Mouse (Mus musculus) limb, embryonic 10.5 days (tissue): Measurements from ENCODE around the gene Arnt2. TPM values are rescaled to one million over a fixed set of nuclear protein-coding genes. Genes with fewer than 3 reads are reported as not detected.

ENCODE experiments used
- DNase-seq: peaks from one replicate; pipeline ENCODE4 v3.0.0-alpha.2; 2017; ENCODE audit warnings: low spot score
- H3K27ac ChIP-seq: fragments of 300-500 bp; sonication (generic); 2 replicates; pipeline ENCODE4 v1.5.1; 2016; ENCODE audit warnings: mild to moderate bottlenecking
- H3K27me3 ChIP-seq: fragments of 300-500 bp; sonication (generic); 2 replicates; pipeline ENCODE4 v1.6.1; 2016; ENCODE audit warnings: low read depth, mild to moderate bottlenecking; ENCODE audit not compliant: poor library complexity, severe bottlenecking
- H3K36me3 ChIP-seq: fragments of 300-500 bp; sonication (generic); 2 replicates; pipeline ENCODE4 v1.6.1; 2016; ENCODE audit warnings: mild to moderate bottlenecking, moderate library complexity
- H3K4me1 ChIP-seq: fragments of 300-500 bp; sonication (generic); 2 replicates; pipeline ENCODE4 v1.6.1; 2016
- H3K4me3 ChIP-seq: fragments of 300-500 bp; sonication (generic); 2 replicates; pipeline ENCODE4 v1.5.1; 2016; ENCODE audit warnings: mild to moderate bottlenecking, moderate library complexity
- H3K9me3 ChIP-seq: fragments of 300-500 bp; sonication (generic); replicated peaks from 2 replicates; pipeline ENCODE4 v1.6.1; 2016; ENCODE audit warnings: mild to moderate bottlenecking
- WGBS: fragments of 180-500 bp; shearing (Covaris S2); methylation state at CpG from one replicate; pipeline ENCODE4 v1.1.7; 2016; 5-methylcytosine and 5-hydroxymethylcytosine counted together
- polyA plus RNA-seq: library from polyadenylated mRNA; unstranded; fragments of >200 nt; fragmentation: Nextera tagmentation; extraction: Ambion mirVana; gene quantifications from 2 replicates; pipeline ENCODE4 v1.2.1, GENCODE M21; 2016

Gene Arnt2
- polyA plus RNA-seq, 1 experiment from 2014 or later = 18.4 TPM

DNA sequence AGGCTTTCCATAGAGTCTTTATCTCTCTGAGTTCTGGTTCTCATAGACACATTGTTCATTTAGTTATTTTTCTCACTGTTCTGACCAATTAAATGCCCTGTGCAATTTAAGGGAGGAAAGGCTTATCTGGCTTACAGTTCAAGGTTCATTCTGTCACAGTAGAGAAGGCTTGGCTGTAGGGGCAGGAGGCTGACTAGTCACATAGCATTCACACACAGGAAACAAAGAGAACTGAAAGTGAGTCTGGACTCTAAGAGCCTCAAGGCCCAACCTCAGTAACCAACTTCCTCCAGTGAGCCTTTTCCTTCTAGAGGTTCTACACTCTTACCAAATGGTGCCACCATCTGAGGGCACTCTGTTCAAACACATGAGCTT lies 11.3 kb upstream of the Arnt2 start:
- peaks cover 10% of the 10 kb centered on the region for H3K4me1 ChIP-seq
- no peaks in the 10 kb centered on the region for H3K36me3 ChIP-seq
- H3K27ac ChIP-seq = no peak overlapping the region
- no peak overlapping the region for H3K4me3 ChIP-seq
- H3K27me3 ChIP-seq = no peaks in the 10 kb centered on the region
- DNase-seq = peak; percentile 18
- H3K9me3 ChIP-seq = no peaks in the 10 kb centered on the region

DNA sequence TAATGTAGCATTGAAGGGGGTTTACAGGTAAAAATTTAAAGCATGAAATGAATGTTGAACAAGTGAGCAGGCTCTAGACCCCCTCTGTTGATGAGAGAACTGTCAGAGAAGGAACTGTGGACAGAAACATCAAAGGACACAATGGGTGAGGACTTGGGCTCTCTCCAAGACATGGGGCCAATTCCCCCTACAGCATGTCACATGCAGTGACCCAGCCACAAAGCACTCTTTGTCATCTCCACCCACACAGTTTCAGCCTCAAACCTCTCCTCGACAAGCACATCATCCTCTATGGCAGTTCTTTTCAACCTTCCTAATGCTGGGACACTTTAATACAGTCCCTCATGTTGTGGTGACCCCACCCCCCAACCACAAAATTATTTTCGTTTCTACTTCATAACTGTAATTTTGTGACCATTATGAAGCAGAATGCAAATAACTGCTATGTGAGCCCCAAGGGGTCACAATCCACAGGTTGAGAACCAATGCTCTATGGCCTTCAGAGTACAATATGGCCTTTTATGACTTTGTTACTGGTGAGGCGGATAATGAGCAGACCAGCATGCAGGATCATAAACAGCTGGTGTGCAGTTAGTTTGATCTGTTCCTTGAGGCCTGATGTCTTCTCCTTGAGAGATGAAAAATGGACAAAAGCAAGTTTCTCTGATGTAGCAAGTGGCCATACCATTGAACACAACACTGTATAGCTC lies 10.8 kb upstream of the Arnt2 start:
- no peak overlapping the region for H3K4me3 ChIP-seq
- no peak overlapping the region for H3K27ac ChIP-seq
- H3K27me3 ChIP-seq = no peaks in the 10 kb centered on the region
- H3K4me1 ChIP-seq = peaks cover 10% of the 10 kb centered on the region
- H3K9me3 ChIP-seq = no peaks in the 10 kb centered on the region
- H3K36me3 ChIP-seq = no peaks in the 10 kb centered on the region
- WGBS = 80% methylated on average over 3 of the region's 3 CpGs
- DNase-seq = no peak

DNA sequence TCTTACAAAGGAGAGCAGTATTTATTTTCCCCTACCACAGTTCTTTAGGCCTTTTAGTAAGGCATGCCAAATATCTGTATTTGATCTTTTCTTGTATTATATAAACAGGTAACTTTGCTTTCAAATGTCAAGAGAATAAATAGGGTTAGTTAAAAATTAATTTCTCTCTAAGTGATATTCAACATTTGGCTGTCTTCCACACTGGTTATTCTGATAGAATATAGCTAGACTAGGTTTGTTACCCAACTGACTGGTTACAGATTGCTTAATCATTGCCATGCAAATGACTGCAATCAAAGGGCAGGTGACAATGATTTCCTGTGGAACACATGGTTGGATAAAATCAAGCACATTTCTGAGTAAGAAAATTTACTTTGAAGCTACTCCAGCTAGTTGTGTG lies 7.5 kb upstream of the Arnt2 start:
- Histone ChIP-seq H3K4me3 (no peak overlapping the region), H3K36me3 (no peaks in the 10 kb centered on the region), H3K4me1 (no peaks in the 10 kb centered on the region), H3K9me3 (no peaks in the 10 kb centered on the region), H3K27me3 (no peaks in the 10 kb centered on the region), H3K27ac (no peak overlapping the region)
- no peak for DNase-seq

DNA sequence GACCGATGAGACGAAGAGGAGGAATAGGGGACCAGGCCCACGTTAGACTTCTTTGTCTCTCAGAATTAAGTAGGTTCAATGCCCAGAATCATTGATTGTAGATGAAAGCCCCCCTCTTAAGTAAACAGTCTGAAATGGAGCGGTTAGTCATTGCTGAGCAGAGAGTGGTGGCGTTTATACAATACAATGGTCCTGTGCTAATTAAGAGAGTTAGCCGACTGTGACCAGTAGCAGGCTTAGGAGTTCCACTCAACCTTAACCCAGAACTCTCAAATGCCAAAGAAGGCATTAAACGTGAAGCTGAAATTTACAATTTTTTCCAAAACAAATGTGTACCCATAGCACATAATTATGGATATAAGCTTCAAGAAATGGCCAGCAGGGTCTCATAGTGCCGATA lies 2.6 kb upstream of the Arnt2 start:
- peaks cover 3% of the 10 kb centered on the region; the same call in 1 of the 2 replicates for H3K27me3 ChIP-seq
- H3K4me3 ChIP-seq = no peak overlapping the region
- H3K36me3 ChIP-seq = no peaks in the 10 kb centered on the region
- no peaks in the 10 kb centered on the region for H3K9me3 ChIP-seq
- H3K27ac ChIP-seq = no peak overlapping the region
- DNase-seq = no peak
- H3K4me1 ChIP-seq = peaks cover 21% of the 10 kb centered on the region
- 80% methylated on average over 8 of the region's 8 CpGs for WGBS

DNA sequence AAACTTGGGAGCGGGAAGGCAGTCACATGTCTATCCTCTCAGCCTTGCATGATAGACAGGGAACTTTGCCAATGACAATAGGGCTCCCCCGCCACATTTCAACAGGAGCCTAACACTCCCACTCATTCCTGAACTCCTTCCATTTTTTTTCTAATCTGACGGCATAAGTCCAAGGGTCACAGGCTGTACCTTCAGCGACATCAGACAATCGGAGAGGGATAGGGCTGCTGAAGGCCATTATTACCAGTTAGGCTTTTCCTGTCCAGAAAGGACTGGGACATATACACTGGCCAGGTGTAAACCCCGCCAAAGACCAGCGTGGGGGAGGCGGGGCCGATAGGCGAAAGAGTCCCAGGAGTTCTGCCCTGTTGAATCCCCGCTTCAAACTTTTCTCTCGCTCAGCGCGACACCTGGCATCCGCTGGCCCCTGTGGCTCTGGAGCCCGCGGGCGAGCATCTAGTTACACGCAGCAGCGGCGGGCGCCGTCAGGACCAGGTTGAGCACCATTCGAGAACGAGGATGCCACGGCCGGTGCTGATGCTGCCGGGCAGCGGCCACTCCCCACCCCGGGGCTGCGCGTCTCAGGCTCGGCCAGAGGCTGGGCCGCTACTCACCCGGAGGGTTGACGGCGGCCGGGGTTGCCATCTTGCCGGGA lies 608 bp downstream of the Arnt2 start:
- H3K9me3 ChIP-seq = no peaks in the 10 kb centered on the region
- H3K4me3 ChIP-seq = peak overlapping the region; percentile 83
- peak overlapping the region; percentile 99 for H3K27ac ChIP-seq
- peak; percentile 80 for DNase-seq
- H3K27me3 ChIP-seq = peaks cover 3% of the 10 kb centered on the region; the same call in 1 of the 2 replicates
- peaks cover 21% of the 10 kb centered on the region for H3K4me1 ChIP-seq
- peaks cover 9% of the 10 kb centered on the region; the same call in 1 of the 2 replicates for H3K36me3 ChIP-seq
- WGBS = 3% methylated on average over 39 of the region's 39 CpGs

DNA sequence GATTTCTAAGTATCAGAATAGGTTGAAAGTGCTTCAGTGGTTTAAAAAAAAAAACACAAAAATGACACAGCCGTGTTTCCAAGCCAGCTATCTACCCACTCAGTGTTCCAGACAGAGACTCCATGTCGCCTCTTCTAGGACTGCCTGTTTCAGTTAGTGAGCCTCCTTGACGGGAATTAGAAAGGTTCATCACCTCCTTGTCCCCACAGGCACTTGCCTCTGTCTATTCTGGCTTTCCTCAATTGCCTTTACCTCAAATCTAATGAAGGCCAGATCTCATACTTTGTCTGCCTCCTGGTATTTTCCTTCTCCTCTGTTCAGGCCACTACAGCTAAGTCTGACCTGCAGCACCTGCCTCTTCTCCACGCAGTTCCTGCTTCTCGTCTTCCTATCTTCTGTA lies 1.7 kb downstream of the Arnt2 start:
- Histone ChIP-seq H3K9me3 (no peaks in the 10 kb centered on the region), H3K4me3 (peak overlapping the region; percentile 83; the same call in 1 of the 2 replicates), H3K36me3 (peaks cover 9% of the 10 kb centered on the region), H3K4me1 (peaks cover 24% of the 10 kb centered on the region), H3K27me3 (peaks cover 3% of the 10 kb centered on the region; the same call in 1 of the 2 replicates), H3K27ac (0 out of 2 replicates have a peak overlapping the region, but pooled peaks have one; percentile 99)
- WGBS = 91% methylated on average over 5 of the region's 5 CpGs
- no peak for DNase-seq

DNA sequence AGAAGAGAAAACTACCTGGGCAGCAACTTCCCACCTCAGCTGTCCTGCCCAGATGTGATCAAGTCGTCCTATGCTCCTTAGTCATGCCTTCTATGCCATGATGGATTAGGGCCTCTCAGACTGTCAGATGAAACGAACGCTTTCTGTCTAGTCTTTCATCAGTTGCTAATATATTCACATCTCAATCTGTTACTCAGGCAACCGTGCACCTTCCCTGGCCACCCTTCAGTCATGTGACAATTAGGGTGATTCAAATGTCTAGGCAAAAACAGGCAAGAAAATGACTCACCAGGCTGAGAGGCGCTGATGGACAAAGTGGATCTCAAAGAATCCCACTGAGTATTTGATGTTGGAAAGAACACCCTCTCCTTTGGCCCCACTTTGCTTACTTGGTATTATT lies 6.6 kb downstream of the Arnt2 start:
- Histone ChIP-seq H3K9me3 (no peaks in the 10 kb centered on the region), H3K4me3 (no peak overlapping the region), H3K4me1 (peaks cover 13% of the 10 kb centered on the region), H3K36me3 (peaks cover 9% of the 10 kb centered on the region), H3K27ac (no peak overlapping the region), H3K27me3 (no peaks in the 10 kb centered on the region)
- 74% methylated on average over 5 of the region's 5 CpGs for WGBS
- DNase-seq = no peak

DNA sequence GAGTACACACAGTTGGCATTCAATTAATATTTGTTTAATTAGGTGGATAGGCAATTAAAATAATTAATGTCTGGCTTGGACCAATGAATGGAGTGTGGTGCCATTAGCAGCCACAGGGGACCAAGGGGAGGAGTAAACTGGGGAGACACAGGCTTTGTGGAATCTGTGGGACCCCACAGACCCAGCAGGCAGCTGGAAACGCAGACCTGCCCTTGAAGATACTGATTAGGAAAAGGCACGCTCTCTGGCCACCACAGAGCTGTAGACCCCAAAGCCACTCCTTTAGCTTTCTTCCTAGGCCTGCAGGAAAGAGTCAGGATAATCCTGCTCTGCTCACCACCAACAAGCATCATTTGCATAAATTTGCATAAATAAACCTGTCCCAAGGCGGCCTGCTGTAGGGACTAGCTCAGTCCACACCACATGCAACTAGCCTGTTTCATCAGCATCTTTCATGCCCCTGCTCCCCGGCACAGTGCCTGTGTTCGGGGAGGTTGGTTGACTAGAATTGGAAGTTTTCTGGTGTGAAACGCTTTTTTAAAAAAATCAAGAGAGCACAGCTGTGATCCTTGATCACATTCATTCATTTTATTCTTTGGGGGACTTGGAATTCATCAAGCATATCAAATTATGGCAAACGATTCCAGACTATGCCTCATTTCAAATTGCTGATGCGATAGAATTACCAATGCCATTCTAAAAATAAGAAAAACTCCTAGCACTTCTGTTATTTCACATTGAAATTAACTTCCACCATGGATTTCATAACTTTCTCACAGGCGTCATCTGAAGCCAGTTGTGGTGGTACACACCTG lies 8.1 kb downstream of the Arnt2 start:
- 72% methylated on average over 9 of the region's 9 CpGs for WGBS
- Histone ChIP-seq H3K9me3 (no peaks in the 10 kb centered on the region), H3K27ac (no peak overlapping the region), H3K27me3 (no peaks in the 10 kb centered on the region), H3K4me1 (peaks cover 18% of the 10 kb centered on the region), H3K36me3 (peaks cover 6% of the 10 kb centered on the region; the same call in 1 of the 2 replicates), H3K4me3 (no peak overlapping the region)
- DNase-seq = no peak

DNA sequence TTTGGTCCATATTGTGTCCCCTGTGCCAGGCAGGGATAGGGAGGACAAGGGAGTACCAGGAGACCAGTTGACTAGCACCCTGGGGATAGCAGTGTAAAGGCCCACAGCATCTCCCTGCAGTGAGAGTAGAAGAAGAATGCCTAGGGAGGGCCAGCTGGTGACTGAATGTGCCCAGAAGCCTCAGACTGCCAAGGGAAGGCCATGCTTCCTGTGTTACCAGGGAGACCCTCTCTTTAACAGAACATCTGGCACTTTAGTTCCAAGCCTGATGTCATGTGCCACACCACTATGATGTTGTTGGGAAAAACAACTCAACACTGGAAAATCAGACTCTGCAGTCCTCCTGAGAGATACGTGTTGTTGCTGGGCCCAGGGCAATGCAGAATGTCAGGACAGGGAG lies 12.7 kb downstream of the Arnt2 start:
- 73% methylated on average over 1 of the region's 1 CpGs for WGBS
- Histone ChIP-seq H3K4me1 (peaks cover 14% of the 10 kb centered on the region), H3K9me3 (no peaks in the 10 kb centered on the region), H3K27ac (no peak overlapping the region), H3K36me3 (no peaks in the 10 kb centered on the region), H3K27me3 (no peaks in the 10 kb centered on the region), H3K4me3 (no peak overlapping the region)
- no peak for DNase-seq

DNA sequence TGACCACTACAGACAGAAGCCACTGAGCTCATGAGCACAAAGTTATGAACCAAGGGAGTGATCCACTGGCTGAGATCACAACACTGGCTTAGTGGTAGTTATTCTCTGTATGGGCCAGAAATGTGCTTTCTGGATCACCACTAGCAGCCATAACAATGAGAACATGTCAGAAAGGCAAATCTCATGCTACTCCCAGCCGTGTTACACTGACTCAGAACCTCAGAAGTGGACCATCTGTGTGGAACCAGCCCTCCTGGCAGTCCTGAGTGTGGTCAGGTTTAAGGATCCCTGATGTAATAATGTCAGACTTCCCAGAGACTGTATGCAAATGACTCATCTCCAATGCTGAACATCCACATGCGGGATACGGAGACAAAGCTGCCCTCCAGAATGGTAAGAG lies 13.4 kb downstream of the Arnt2 start:
- no peak overlapping the region for H3K27ac ChIP-seq
- H3K4me1 ChIP-seq = peaks cover 12% of the 10 kb centered on the region
- no peaks in the 10 kb centered on the region for H3K9me3 ChIP-seq
- H3K36me3 ChIP-seq = no peaks in the 10 kb centered on the region
- H3K27me3 ChIP-seq = no peaks in the 10 kb centered on the region
- no peak for DNase-seq
- WGBS = 97% methylated on average over 3 of the region's 3 CpGs
- H3K4me3 ChIP-seq = no peak overlapping the region

DNA sequence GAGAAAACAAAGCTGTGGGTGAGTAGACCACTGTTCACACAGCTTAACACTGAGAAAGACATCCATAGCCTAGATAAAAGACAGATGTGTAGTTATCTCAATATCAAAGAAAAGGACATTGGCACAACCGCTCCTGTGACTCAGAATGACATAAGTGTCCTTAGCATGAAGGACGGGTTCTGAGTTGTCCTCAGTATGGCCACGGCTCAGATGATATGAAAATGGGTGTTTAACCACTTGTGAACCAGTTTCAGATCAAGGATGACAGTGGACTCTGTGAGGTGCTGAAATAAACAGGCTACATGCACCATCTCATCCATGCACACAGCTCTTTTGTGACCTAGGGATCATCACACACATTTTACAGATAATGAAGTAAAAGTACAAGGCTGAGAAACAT lies 22.1 kb downstream of the Arnt2 start:
- H3K36me3 ChIP-seq = no peaks in the 10 kb centered on the region
- H3K9me3 ChIP-seq = no peaks in the 10 kb centered on the region
- H3K27ac ChIP-seq = no peak overlapping the region
- H3K27me3 ChIP-seq = no peaks in the 10 kb centered on the region
- 84% methylated on average over 3 of the region's 3 CpGs for WGBS
- no peaks in the 10 kb centered on the region for H3K4me1 ChIP-seq
- H3K4me3 ChIP-seq = no peak overlapping the region
- DNase-seq = no peak

DNA sequence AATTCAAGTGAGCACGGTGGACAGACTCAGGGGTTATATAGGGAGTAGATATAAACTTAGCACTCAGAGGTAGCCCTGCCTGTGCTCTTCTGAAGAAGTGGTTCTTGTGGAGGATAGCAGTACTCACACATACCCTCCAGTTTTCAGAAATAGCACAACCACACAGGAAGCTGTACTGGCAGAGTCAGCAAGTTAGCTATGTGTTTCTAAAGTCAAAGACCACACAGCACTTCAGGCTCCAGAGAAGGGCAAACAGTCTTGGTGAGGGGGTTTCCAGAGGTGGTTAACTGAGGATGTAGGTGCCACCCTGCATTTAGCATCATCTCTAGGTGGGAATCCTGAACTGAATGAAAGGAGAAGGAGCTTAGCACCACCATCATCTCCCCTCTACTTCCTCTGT lies 23.5 kb downstream of the Arnt2 start:
- Histone ChIP-seq H3K27ac (no peak overlapping the region), H3K36me3 (no peaks in the 10 kb centered on the region), H3K4me3 (no peak overlapping the region), H3K4me1 (no peaks in the 10 kb centered on the region), H3K9me3 (no peaks in the 10 kb centered on the region), H3K27me3 (no peaks in the 10 kb centered on the region)
- no peak for DNase-seq
- 89% methylated on average over 1 of the region's 1 CpGs for WGBS

DNA sequence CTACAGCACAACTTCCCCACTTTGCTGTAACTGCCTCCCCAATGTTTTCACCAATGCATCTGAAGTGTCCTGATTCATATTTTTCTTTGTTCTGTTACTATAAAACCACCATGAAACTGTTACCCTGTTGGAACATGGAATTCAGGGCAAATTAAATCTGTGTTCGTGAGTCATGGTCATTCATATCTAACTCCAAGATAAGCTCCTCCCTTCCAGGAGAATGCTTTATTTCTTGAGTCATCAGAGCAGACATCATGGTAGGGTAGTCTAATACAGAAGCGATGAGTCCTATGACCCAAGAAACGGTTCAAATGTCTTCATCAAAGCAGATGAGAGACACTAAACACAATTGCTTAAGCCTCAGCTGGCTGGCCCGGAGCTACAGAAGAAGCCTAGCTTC lies 25.2 kb downstream of the Arnt2 start:
- no peaks in the 10 kb centered on the region for H3K27me3 ChIP-seq
- no peak for DNase-seq

More for the DNA sequence above, 25.2 kb downstream of the Arnt2 start:
- 96% methylated on average over 4 of the region's 4 CpGs for WGBS
- Histone ChIP-seq H3K4me1 (no peaks in the 10 kb centered on the region), H3K4me3 (no peak overlapping the region), H3K27ac (no peak overlapping the region), H3K36me3 (no peaks in the 10 kb centered on the region), H3K9me3 (no peaks in the 10 kb centered on the region)
